Mouse (Mus musculus) olfactory bulb, adult 2 months (tissue): Measurements from ENCODE around the gene Gabrb1. TPM values are rescaled to one million over a fixed set of nuclear protein-coding genes. Genes with fewer than 3 reads are reported as not detected.

Source experiments
- H3K27ac ChIP-seq: fragments of 200-500 bp; 2 replicates; pipeline ENCODE4 v1.5.1; 2012; ENCODE audit warnings: low read depth, low read length; ENCODE audit not compliant: insufficient read depth
- H3K4me1 ChIP-seq: fragments of 200-500 bp; 2 replicates; pipeline ENCODE4 v1.6.1; 2012; ENCODE audit warnings: low read length; ENCODE audit not compliant: control insufficient read depth, insufficient read depth
- H3K4me3 ChIP-seq: fragments of 200-500 bp; 2 replicates; pipeline ENCODE4 v1.5.1; 2012; ENCODE audit warnings: mild to moderate bottlenecking, low read depth, low read length, moderate library complexity; ENCODE audit not compliant: insufficient read depth
- CTCF ChIP-seq: fragments of 200-500 bp; IDR thresholded peaks from 2 replicates; pipeline ENCODE4 v1.5.1; 2012; ENCODE audit warnings: low read depth, mild to moderate bottlenecking, low read length, moderate library complexity; ENCODE audit not compliant: insufficient read depth
- POLR2A ChIP-seq: fragments of 200-500 bp; IDR thresholded peaks from 2 replicates; pipeline ENCODE4 v1.6.1; 2012; ENCODE audit warnings: mild to moderate bottlenecking, low read depth, low read length, moderate library complexity; ENCODE audit not compliant: insufficient read depth
- WGBS: fragments of 180-500 bp; shearing (Covaris S2); methylation state at CpG from one replicate; pipeline ENCODE4 v1.1.7; 2018; 5-methylcytosine and 5-hydroxymethylcytosine counted together
- polyA plus RNA-seq: library from polyadenylated mRNA; stranded (reverse); fragments of >200 nt; gene quantifications from 2 replicates; pipeline ENCODE4 v1.2.4, GENCODE M21; 2012; ENCODE audit warnings: low replicate concordance; ENCODE audit not compliant: missing spikeins, insufficient read depth, insufficient read length

Gabrb1 gene
- polyA plus RNA-seq, 1 experiment = 22.0 TPM

GRCm38 (mm10) chr5:72184437-72185100, 526.7 kb downstream of the Gabrb1 start:
- H3K4me1 ChIP-seq = no peaks in the 10 kb centered on the region
- no peak for TF ChIP-seq CTCF
- TF ChIP-seq POLR2A = no peak
- no peak overlapping the region for H3K27ac ChIP-seq
- WGBS = 86% methylated on average over 13 of the region's 13 CpGs
- no peak overlapping the region for H3K4me3 ChIP-seq

DNA sequence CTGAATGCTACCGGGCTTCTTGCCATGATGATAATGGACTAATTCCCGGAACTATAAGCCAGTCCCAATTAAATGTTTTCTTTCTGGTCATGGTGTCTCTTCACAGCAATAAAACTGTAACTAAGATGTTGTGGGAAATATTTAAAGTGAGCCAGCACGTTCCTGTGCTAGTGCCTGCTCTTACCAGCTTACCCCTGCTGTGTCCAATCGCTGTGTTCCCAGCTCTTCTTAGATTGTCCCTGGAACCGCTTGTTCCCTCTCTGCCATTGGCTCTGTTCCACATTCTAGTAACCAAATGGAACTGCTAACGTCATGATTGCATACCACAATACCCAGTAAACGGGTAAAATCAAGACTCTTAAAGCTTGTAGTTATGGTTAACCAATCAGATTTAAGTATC, 533.2 kb downstream of the Gabrb1 start:
- WGBS = 56% methylated on average over 7 of the region's 7 CpGs
- H3K4me1 ChIP-seq = no peaks in the 10 kb centered on the region
- TF ChIP-seq POLR2A = no peak
- TF ChIP-seq CTCF = no peak
- no peak overlapping the region for H3K27ac ChIP-seq
- H3K4me3 ChIP-seq = no peak overlapping the region

- no peak overlapping the region for H3K4me3 ChIP-seq
- H3K27ac ChIP-seq = no peak overlapping the region
- no peaks in the 10 kb centered on the region for H3K4me1 ChIP-seq
- 83% methylated on average over 5 of the region's 5 CpGs for WGBS
- TF ChIP-seq POLR2A (no peak), CTCF (no peak)
Observed at GRCm38 (mm10) chr5:72191932-72192331, 534.0 kb downstream of the Gabrb1 start.

DNA sequence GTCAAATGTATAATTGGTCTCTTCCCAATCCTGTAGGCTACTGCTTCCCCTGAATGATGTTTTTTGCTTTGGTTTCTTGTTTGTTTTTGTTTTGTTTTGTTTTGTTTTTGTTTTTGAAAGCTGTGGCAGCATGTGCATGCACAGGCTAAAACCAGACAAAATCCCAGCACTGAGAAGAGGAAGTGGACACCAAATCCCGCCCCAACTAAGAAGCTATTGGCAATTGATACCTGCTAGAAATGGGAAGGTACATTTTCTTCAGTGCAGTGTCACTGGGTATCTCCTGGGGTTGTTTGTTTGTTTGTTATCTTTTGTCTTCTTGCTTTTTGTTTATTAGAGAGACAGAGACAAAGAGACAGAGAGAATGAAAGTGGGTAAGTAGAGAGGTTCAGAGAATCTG, 537.5 kb downstream of the Gabrb1 start:
- Histone ChIP-seq H3K4me3 (no peak overlapping the region), H3K27ac (no peak overlapping the region), H3K4me1 (no peaks in the 10 kb centered on the region)
- WGBS = 98% methylated on average over 1 of the region's 1 CpGs
- no peak for TF ChIP-seq CTCF
- no peak for TF ChIP-seq POLR2A

Other genes with a start within 250 kb of the Gabrb1 start
- gene Cox7b2, start 109.9 kb upstream of the Gabrb1 start, polyA plus RNA-seq = not detected in 2 replicates
- gene Gabra4, start 195 bp downstream of the Gabrb1 start, polyA plus RNA-seq = 192 TPM in 1 of 2 replicates, not detected in the other